Mouse (Mus musculus) forebrain, embryonic 11.5 days (tissue): Measurements from ENCODE around the gene Ffar2. TPM values are rescaled to one million over a fixed set of nuclear protein-coding genes. Genes with fewer than 3 reads are reported as not detected.
"Not testable (repeated sequence)": the region's sequence is repeated elsewhere in the genome, so short reads cannot be mapped to it uniquely, and the experiment has no call there.

Experiments
- ATAC-seq: fragments of 200-750 bp; cut with Nextera tagmentation; replicated peaks from 2 replicates; pipeline ENCODE4 v1.8.0; 2017; ENCODE audit warnings: moderate TSS enrichment; ENCODE audit not compliant: low FRiP score
- DNase-seq: peaks from one replicate; pipeline ENCODE4 v3.0.0-alpha.2; 2017; ENCODE audit warnings: low spot score
- H3K27ac ChIP-seq: fragments of 300-500 bp; sonication (generic); 2 replicates; pipeline ENCODE4 v1.5.1; 2014; ENCODE audit warnings: low read depth, low read length
- H3K27me3 ChIP-seq: fragments of 300-500 bp; sonication (generic); 2 replicates; pipeline ENCODE4 v1.6.1; 2014; ENCODE audit warnings: mild to moderate bottlenecking, low read length, mixed read lengths; ENCODE audit not compliant: control insufficient read depth, insufficient read depth
- H3K36me3 ChIP-seq: fragments of 300-500 bp; sonication (generic); 2 replicates; pipeline ENCODE4 v1.6.1; 2014; ENCODE audit warnings: mild to moderate bottlenecking, low read length, moderate library complexity, mixed read lengths; ENCODE audit not compliant: control insufficient read depth, insufficient read depth
- H3K4me1 ChIP-seq: fragments of 300-500 bp; sonication (generic); replicated peaks from 2 replicates; pipeline ENCODE4 v1.6.1; 2014; ENCODE audit warnings: low read length, mixed read lengths; ENCODE audit not compliant: control insufficient read depth, insufficient read depth
- H3K4me2 ChIP-seq: fragments of 300-500 bp; sonication (generic); 2 replicates; pipeline ENCODE4 v1.6.1; 2014; ENCODE audit warnings: low read depth, mild to moderate bottlenecking, low read length, moderate library complexity, mixed read lengths; ENCODE audit not compliant: severe bottlenecking
- H3K4me3 ChIP-seq: fragments of 300-500 bp; sonication (generic); 2 replicates; pipeline ENCODE4 v1.5.1; 2014; ENCODE audit warnings: low read depth, low read length
- H3K9ac ChIP-seq: fragments of 300-500 bp; sonication (generic); 2 replicates; pipeline ENCODE4 v1.6.1; 2014; ENCODE audit warnings: low read length
- H3K9me3 ChIP-seq: fragments of 300-500 bp; sonication (generic); 2 replicates; pipeline ENCODE4 v1.6.1; 2016; ENCODE audit warnings: low read length, mixed read lengths; ENCODE audit not compliant: control insufficient read depth
- WGBS: fragments of 180-500 bp; shearing (Covaris S2); extraction: QIAGEN DNeasy Blood & Tissue Kit; methylation state at CpG from one replicate; pipeline ENCODE4 v1.1.7; 2014; 5-methylcytosine and 5-hydroxymethylcytosine counted together
- polyA plus RNA-seq: library from polyadenylated mRNA; unstranded; fragments of >200 nt; fragmentation: Nextera tagmentation; extraction: Ambion mirVana; gene quantifications from 2 replicates; pipeline ENCODE4 v1.2.1, GENCODE M21; 2014

Ffar2 gene
- polyA plus RNA-seq, 1 experiment from 2014 or later = not detected

GRCm38 (mm10) chr7:30832261-30832660, 8.7 kb upstream of the Ffar2 start:
- Histone ChIP-seq H3K36me3 (no peaks in the 10 kb centered on the region), H3K4me1 (no peaks in the 10 kb centered on the region), H3K4me2 (no peak overlapping the region), H3K9me3 (no peaks in the 10 kb centered on the region), H3K4me3 (no peak overlapping the region), H3K9ac (no peak overlapping the region), H3K27me3 (no peaks in the 10 kb centered on the region), H3K27ac (no peak overlapping the region)
- no peak for ATAC-seq
- no peak for DNase-seq
- WGBS = 80% methylated on average over 17 of the region's 17 CpGs

GRCm38 (mm10) chr7:30829428-30829827, 5.9 kb upstream of the Ffar2 start:
- H3K4me2 ChIP-seq = no peak overlapping the region
- DNase-seq (no peak), ATAC-seq (no peak)
- no peaks in the 10 kb centered on the region for H3K36me3 ChIP-seq
- WGBS = 70% methylated on average over 3 of the region's 3 CpGs
- no peaks in the 10 kb centered on the region for H3K9me3 ChIP-seq
- no peaks in the 10 kb centered on the region for H3K4me1 ChIP-seq
- H3K27me3 ChIP-seq = no peaks in the 10 kb centered on the region
- no peak overlapping the region for H3K27ac ChIP-seq
- H3K9ac ChIP-seq = no peak overlapping the region
- no peak overlapping the region for H3K4me3 ChIP-seq

GRCm38 (mm10) chr7:30828871-30829270, 5.3 kb upstream of the Ffar2 start:
- ATAC-seq, H3K4me1 ChIP-seq, DNase-seq, H3K4me2 ChIP-seq, H3K27me3 ChIP-seq, H3K27ac ChIP-seq, H3K9me3 ChIP-seq, H3K9ac ChIP-seq, H3K36me3 ChIP-seq, H3K4me3 ChIP-seq: not testable (repeated sequence)

- Histone ChIP-seq H3K9me3 (no peaks in the 10 kb centered on the region), H3K4me2 (no peak overlapping the region), H3K36me3 (no peaks in the 10 kb centered on the region), H3K9ac (no peak overlapping the region), H3K27me3 (no peaks in the 10 kb centered on the region), H3K4me3 (no peak overlapping the region), H3K4me1 (no peaks in the 10 kb centered on the region), H3K27ac (no peak overlapping the region)
- 95% methylated on average over 10 of the region's 10 CpGs for WGBS
- no peak for ATAC-seq
- no peak for DNase-seq
These were observed 3.1 kb upstream of the Ffar2 start for GRCm38 (mm10) chr7:30826660-30827059.

GRCm38 (mm10) chr7:30824306-30824705, 731 bp upstream of the Ffar2 start:
- no peak overlapping the region for H3K4me3 ChIP-seq

GRCm38 (mm10) chr7:30821532-30821931, 2.0 kb downstream of the Ffar2 start:
- Histone ChIP-seq H3K4me1 (no peaks in the 10 kb centered on the region), H3K27me3 (no peaks in the 10 kb centered on the region), H3K4me3 (no peak overlapping the region), H3K9ac (no peak overlapping the region), H3K36me3 (no peaks in the 10 kb centered on the region), H3K4me2 (no peak overlapping the region), H3K9me3 (no peaks in the 10 kb centered on the region), H3K27ac (no peak overlapping the region)
- ATAC-seq (no peak), DNase-seq (no peak)
- WGBS = 80% methylated on average over 5 of the region's 5 CpGs

More at GRCm38 (mm10) chr7:30824306-30824705, 731 bp upstream of the Ffar2 start:
- no peak overlapping the region for H3K9ac ChIP-seq
- no peaks in the 10 kb centered on the region for H3K36me3 ChIP-seq
- ATAC-seq = no peak
- DNase-seq = no peak
- H3K27me3 ChIP-seq = no peaks in the 10 kb centered on the region
- H3K4me1 ChIP-seq = no peaks in the 10 kb centered on the region
- WGBS = 89% methylated on average over 3 of the region's 3 CpGs
- H3K27ac ChIP-seq = no peak overlapping the region
- H3K4me2 ChIP-seq = no peak overlapping the region
- H3K9me3 ChIP-seq = no peaks in the 10 kb centered on the region

- Histone ChIP-seq H3K9me3 (no peaks in the 10 kb centered on the region), H3K4me1 (no peaks in the 10 kb centered on the region), H3K4me2 (no peak overlapping the region), H3K9ac (no peak overlapping the region), H3K27me3 (no peaks in the 10 kb centered on the region), H3K27ac (no peak overlapping the region), H3K36me3 (no peaks in the 10 kb centered on the region), H3K4me3 (no peak overlapping the region)
- DNase-seq (no peak), ATAC-seq (no peak)
- 75% methylated on average over 6 of the region's 7 CpGs for WGBS
These were observed 2.6 kb downstream of the Ffar2 start for GRCm38 (mm10) chr7:30820854-30821445.

GRCm38 (mm10) chr7:30820131-30820530, 3.4 kb downstream of the Ffar2 start:
- DNase-seq (no peak), ATAC-seq (no peak)
- no peaks in the 10 kb centered on the region for H3K36me3 ChIP-seq
- no peaks in the 10 kb centered on the region for H3K27me3 ChIP-seq
- H3K9ac ChIP-seq = no peak overlapping the region
- H3K4me3 ChIP-seq = no peak overlapping the region
- no peak overlapping the region for H3K4me2 ChIP-seq
- H3K27ac ChIP-seq = no peak overlapping the region
- 80% methylated on average over 6 of the region's 6 CpGs for WGBS
- no peaks in the 10 kb centered on the region for H3K4me1 ChIP-seq
- H3K9me3 ChIP-seq = no peaks in the 10 kb centered on the region

- no peak overlapping the region for H3K4me3 ChIP-seq
- H3K9ac ChIP-seq = no peak overlapping the region
- no peak overlapping the region for H3K4me2 ChIP-seq
- WGBS = 78% methylated on average over 6 of the region's 6 CpGs
- H3K4me1 ChIP-seq = no peaks in the 10 kb centered on the region
- ATAC-seq = no peak
- H3K9me3 ChIP-seq = no peaks in the 10 kb centered on the region; the same call in 1 of the 2 replicates
- H3K27ac ChIP-seq = no peak overlapping the region
- no peak for DNase-seq
- no peaks in the 10 kb centered on the region for H3K36me3 ChIP-seq
- H3K27me3 ChIP-seq = no peaks in the 10 kb centered on the region
These were observed 11.2 kb downstream of the Ffar2 start for GRCm38 (mm10) chr7:30812291-30812807.
